Mouse (Mus musculus) forebrain, embryonic 11.5 days (tissue): ENCODE measurements around the gene Pcdh7. TPM values are rescaled to one million over a fixed set of nuclear protein-coding genes. Genes with fewer than 3 reads are reported as not detected.

Source experiments
- ATAC-seq: fragments of 200-750 bp; cut with Nextera tagmentation; replicated peaks from 2 replicates; pipeline ENCODE4 v1.8.0; 2017; ENCODE audit warnings: moderate TSS enrichment; ENCODE audit not compliant: low FRiP score
- DNase-seq: peaks from one replicate; pipeline ENCODE4 v3.0.0-alpha.2; 2017; ENCODE audit warnings: low spot score
- H3K27ac ChIP-seq: fragments of 300-500 bp; sonication (generic); 2 replicates; pipeline ENCODE4 v1.5.1; 2014; ENCODE audit warnings: low read depth, low read length
- H3K27me3 ChIP-seq: fragments of 300-500 bp; sonication (generic); 2 replicates; pipeline ENCODE4 v1.6.1; 2014; ENCODE audit warnings: mild to moderate bottlenecking, low read length, mixed read lengths; ENCODE audit not compliant: control insufficient read depth, insufficient read depth
- H3K36me3 ChIP-seq: fragments of 300-500 bp; sonication (generic); 2 replicates; pipeline ENCODE4 v1.6.1; 2014; ENCODE audit warnings: mild to moderate bottlenecking, low read length, moderate library complexity, mixed read lengths; ENCODE audit not compliant: control insufficient read depth, insufficient read depth
- H3K4me1 ChIP-seq: fragments of 300-500 bp; sonication (generic); replicated peaks from 2 replicates; pipeline ENCODE4 v1.6.1; 2014; ENCODE audit warnings: low read length, mixed read lengths; ENCODE audit not compliant: control insufficient read depth, insufficient read depth
- H3K4me2 ChIP-seq: fragments of 300-500 bp; sonication (generic); 2 replicates; pipeline ENCODE4 v1.6.1; 2014; ENCODE audit warnings: low read depth, mild to moderate bottlenecking, low read length, moderate library complexity, mixed read lengths; ENCODE audit not compliant: severe bottlenecking
- H3K4me3 ChIP-seq: fragments of 300-500 bp; sonication (generic); 2 replicates; pipeline ENCODE4 v1.5.1; 2014; ENCODE audit warnings: low read depth, low read length
- H3K9ac ChIP-seq: fragments of 300-500 bp; sonication (generic); 2 replicates; pipeline ENCODE4 v1.6.1; 2014; ENCODE audit warnings: low read length
- H3K9me3 ChIP-seq: fragments of 300-500 bp; sonication (generic); 2 replicates; pipeline ENCODE4 v1.6.1; 2016; ENCODE audit warnings: low read length, mixed read lengths; ENCODE audit not compliant: control insufficient read depth
- WGBS: fragments of 180-500 bp; shearing (Covaris S2); extraction: QIAGEN DNeasy Blood & Tissue Kit; methylation state at CpG from one replicate; pipeline ENCODE4 v1.1.7; 2014; 5-methylcytosine and 5-hydroxymethylcytosine counted together
- polyA plus RNA-seq: library from polyadenylated mRNA; unstranded; fragments of >200 nt; fragmentation: Nextera tagmentation; extraction: Ambion mirVana; gene quantifications from 2 replicates; pipeline ENCODE4 v1.2.1, GENCODE M21; 2014

Gene Pcdh7
- polyA plus RNA-seq, 1 experiment from 2014 or later: 5.1 TPM

- Histone ChIP-seq H3K36me3 (no peaks in the 10 kb centered on the region), H3K4me1 (no peaks in the 10 kb centered on the region), H3K9me3 (no peaks in the 10 kb centered on the region), H3K27ac (no peak overlapping the region), H3K4me2 (no peak overlapping the region), H3K4me3 (no peak overlapping the region), H3K27me3 (no peaks in the 10 kb centered on the region), H3K9ac (no peak overlapping the region)
- WGBS: 87% methylated on average over 5 of the region's 5 CpGs
- DNase-seq (no peak), ATAC-seq (no peak)
Measured at GRCm38 (mm10) chr5:57841357-57842119, 123.8 kb downstream of the Pcdh7 start.

GRCm38 (mm10) chr5:57847500-57847899, 129.7 kb downstream of the Pcdh7 start:
- no peak overlapping the region for H3K9ac ChIP-seq
- H3K9me3 ChIP-seq: no peaks in the 10 kb centered on the region
- ATAC-seq (no peak), DNase-seq (no peak)
- no peaks in the 10 kb centered on the region for H3K4me1 ChIP-seq
- H3K4me3 ChIP-seq: no peak overlapping the region
- no peak overlapping the region for H3K27ac ChIP-seq
- H3K4me2 ChIP-seq: no peak overlapping the region
- H3K27me3 ChIP-seq: no peaks in the 10 kb centered on the region
- 77% methylated on average over 3 of the region's 3 CpGs for WGBS
- H3K36me3 ChIP-seq: no peaks in the 10 kb centered on the region

DNA sequence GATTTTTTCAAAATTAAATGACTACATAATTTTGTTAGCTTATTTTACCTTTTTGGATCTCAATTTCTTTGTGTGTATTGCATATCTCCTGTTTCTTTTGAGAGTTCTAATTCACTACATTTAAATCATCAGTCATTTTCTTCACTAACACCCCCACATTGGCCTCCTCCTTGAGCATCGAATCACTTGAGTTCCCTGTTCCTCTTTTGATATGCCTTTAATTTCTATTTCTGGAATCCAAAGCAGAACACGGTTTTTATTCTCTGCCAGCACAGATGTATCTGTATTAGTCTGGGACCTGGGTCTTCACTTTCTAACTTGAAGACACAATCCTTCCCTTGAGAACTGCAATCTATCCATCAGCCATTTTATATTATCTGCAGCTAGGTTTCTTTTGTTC, 132.3 kb downstream of the Pcdh7 start:
- 88% methylated on average over 2 of the region's 2 CpGs for WGBS
- Histone ChIP-seq H3K36me3 (no peaks in the 10 kb centered on the region), H3K27me3 (no peaks in the 10 kb centered on the region), H3K9me3 (no peaks in the 10 kb centered on the region), H3K27ac (no peak overlapping the region), H3K9ac (no peak overlapping the region), H3K4me3 (no peak overlapping the region), H3K4me2 (no peak overlapping the region), H3K4me1 (no peaks in the 10 kb centered on the region)
- DNase-seq: no peak
- ATAC-seq: no peak

DNA sequence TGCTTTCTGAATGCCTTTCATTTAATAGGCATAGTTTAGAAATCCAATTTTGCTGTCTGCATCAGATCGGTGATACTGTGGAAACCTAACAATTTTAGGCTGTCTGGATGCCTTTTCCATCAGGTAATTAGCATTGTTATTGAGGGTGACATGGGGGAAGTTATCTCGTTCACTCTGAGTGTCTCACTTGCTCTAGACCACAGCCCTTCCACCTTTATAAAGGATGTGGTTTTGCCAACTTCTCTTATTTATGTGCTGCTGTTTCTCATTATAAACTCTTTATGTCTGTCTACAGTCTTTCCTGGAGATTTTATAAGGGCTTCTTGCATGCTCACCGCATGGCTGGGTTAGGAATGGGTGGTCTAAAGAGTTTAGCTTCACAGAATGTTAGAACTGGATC, 139.5 kb downstream of the Pcdh7 start:
- ATAC-seq (no peak), DNase-seq (no peak)
- Histone ChIP-seq H3K27me3 (no peaks in the 10 kb centered on the region), H3K4me3 (no peak overlapping the region), H3K9me3 (no peaks in the 10 kb centered on the region), H3K27ac (no peak overlapping the region), H3K4me2 (no peak overlapping the region), H3K4me1 (no peaks in the 10 kb centered on the region), H3K9ac (no peak overlapping the region), H3K36me3 (no peaks in the 10 kb centered on the region)
- WGBS: 80% methylated on average over 3 of the region's 3 CpGs

DNA sequence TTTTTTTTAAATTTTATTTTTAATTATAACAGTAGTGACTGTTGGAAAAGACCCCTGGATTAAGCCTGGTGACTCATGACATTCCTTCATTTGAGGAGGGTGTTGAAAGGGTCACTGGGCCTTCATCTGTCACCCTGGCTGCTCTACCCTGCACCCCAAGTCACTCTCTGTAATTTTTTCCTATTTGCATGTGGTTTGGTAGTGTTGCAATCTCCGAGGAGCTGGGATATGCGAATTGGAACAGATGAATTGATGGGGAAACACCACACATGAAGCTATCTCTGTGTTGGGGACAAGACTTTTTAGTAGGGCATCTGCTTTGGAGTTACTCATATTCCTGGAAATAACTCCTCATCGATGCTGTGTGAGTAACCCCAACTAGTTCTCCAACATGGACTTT, 146.5 kb downstream of the Pcdh7 start:
- Histone ChIP-seq H3K4me1 (no peaks in the 10 kb centered on the region), H3K27me3 (no peaks in the 10 kb centered on the region), H3K9ac (no peak overlapping the region), H3K36me3 (no peaks in the 10 kb centered on the region), H3K4me3 (no peak overlapping the region), H3K27ac (no peak overlapping the region), H3K4me2 (no peak overlapping the region), H3K9me3 (no peaks in the 10 kb centered on the region)
- ATAC-seq (no peak), DNase-seq (no peak)
- 86% methylated on average over 3 of the region's 3 CpGs for WGBS

- Histone ChIP-seq H3K4me1 (no peaks in the 10 kb centered on the region), H3K4me3 (no peak overlapping the region), H3K9me3 (no peaks in the 10 kb centered on the region), H3K4me2 (no peak overlapping the region), H3K27ac (no peak overlapping the region), H3K36me3 (no peaks in the 10 kb centered on the region), H3K9ac (no peak overlapping the region), H3K27me3 (no peaks in the 10 kb centered on the region)
- WGBS: 92% methylated on average over 3 of the region's 3 CpGs
- DNase-seq (no peak), ATAC-seq (no peak)
Measured at GRCm38 (mm10) chr5:57865256-57865655, 147.5 kb downstream of the Pcdh7 start.

- H3K4me1 ChIP-seq: no peaks in the 10 kb centered on the region
- H3K27me3 ChIP-seq: no peaks in the 10 kb centered on the region
- no peak overlapping the region for H3K9ac ChIP-seq
- ATAC-seq (no peak), DNase-seq (no peak)
- H3K4me2 ChIP-seq: no peak overlapping the region
- 81% methylated on average over 1 of the region's 1 CpGs for WGBS
- no peak overlapping the region for H3K4me3 ChIP-seq
- no peaks in the 10 kb centered on the region for H3K9me3 ChIP-seq
- no peak overlapping the region for H3K27ac ChIP-seq
- no peaks in the 10 kb centered on the region for H3K36me3 ChIP-seq
Measured at GRCm38 (mm10) chr5:57866097-57866496, 148.3 kb downstream of the Pcdh7 start.

DNA sequence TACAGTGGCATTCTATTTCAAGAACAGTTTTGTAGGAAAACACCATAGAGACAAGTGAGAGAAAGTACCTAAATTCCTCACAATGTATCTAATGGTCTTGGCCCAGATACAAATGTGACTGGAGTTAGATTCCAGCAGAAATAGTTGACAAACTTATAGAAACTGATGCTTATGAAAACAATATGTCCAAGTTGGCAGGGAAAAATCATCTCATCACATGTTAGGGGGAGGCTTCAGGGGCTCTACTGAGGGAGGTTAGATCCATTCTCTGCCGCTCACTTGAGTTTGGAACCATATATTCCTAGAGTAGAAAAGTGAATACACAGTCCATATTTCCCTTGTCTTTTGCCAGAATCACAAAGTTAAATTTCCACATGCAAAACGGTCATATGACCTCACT, 150.1 kb downstream of the Pcdh7 start:
- H3K9me3 ChIP-seq: no peaks in the 10 kb centered on the region
- H3K27me3 ChIP-seq: no peaks in the 10 kb centered on the region
- no peak overlapping the region for H3K4me3 ChIP-seq
- no peaks in the 10 kb centered on the region for H3K4me1 ChIP-seq
- H3K36me3 ChIP-seq: no peaks in the 10 kb centered on the region
- WGBS: 81% methylated on average over 2 of the region's 2 CpGs
- no peak overlapping the region for H3K4me2 ChIP-seq
- ATAC-seq: no peak
- no peak overlapping the region for H3K9ac ChIP-seq
- DNase-seq: no peak
- no peak overlapping the region for H3K27ac ChIP-seq

GRCm38 (mm10) chr5:57868702-57869101, 150.9 kb downstream of the Pcdh7 start:
- H3K36me3 ChIP-seq: no peaks in the 10 kb centered on the region
- ATAC-seq (no peak), DNase-seq (no peak)
- no peak overlapping the region for H3K9ac ChIP-seq
- no peak overlapping the region for H3K4me2 ChIP-seq
- no peak overlapping the region for H3K27ac ChIP-seq
- WGBS: 57% methylated on average over 4 of the region's 4 CpGs
- H3K27me3 ChIP-seq: no peaks in the 10 kb centered on the region
- no peaks in the 10 kb centered on the region for H3K9me3 ChIP-seq
- H3K4me1 ChIP-seq: no peaks in the 10 kb centered on the region
- no peak overlapping the region for H3K4me3 ChIP-seq
